Mouse (Mus musculus) lung, adult 2 months (tissue): Measurements from ENCODE around the gene Rbp2.

ENCODE experiments used
- CTCF ChIP-seq: fragments of 200-500 bp; IDR thresholded peaks from 2 replicates; pipeline ENCODE4 v1.5.1; 2011; ENCODE audit warnings: mild to moderate bottlenecking, low read length, control low read depth; ENCODE audit not compliant: insufficient read depth
- POLR2A ChIP-seq: fragments of 200-500 bp; IDR thresholded peaks from 2 replicates; pipeline ENCODE4 v1.6.1; 2011; ENCODE audit warnings: low read depth, mild to moderate bottlenecking, control low read depth, low read length, borderline replicate concordance; ENCODE audit errors: extremely low read depth

DNA sequence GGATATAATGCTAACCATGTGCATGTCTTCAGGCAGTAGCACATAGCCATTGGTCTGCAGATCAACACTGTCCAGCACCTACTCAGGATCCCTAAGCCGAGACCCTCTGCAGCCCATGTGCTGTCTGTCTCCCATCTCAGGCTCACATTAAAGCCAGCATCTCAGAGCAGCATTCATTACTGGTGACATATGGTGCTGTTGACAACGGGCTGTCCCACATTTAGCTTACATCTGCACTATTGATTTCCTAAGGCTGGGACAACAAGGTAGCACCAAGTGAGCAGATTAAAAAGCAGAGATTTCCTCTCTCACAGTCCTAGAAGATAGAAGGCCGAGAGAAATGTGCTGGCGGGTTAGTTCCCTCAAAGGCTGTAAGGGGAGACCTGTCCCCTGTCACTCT is 43.9 kb downstream of the Rbp2 start:
- TF ChIP-seq POLR2A (no peak), CTCF (no peak)
